Mouse (Mus musculus) heart, embryonic 14.5 days (tissue): Measurements from ENCODE around the gene Tysnd1. TPM values are rescaled to one million over a fixed set of nuclear protein-coding genes. Genes with fewer than 3 reads are reported as not detected.

Source experiments
- ATAC-seq: fragments of 200-750 bp; cut with Nextera tagmentation; 2 replicates; pipeline ENCODE4 v1.8.0; 2017; ENCODE audit warnings: low read depth, moderate TSS enrichment; ENCODE audit not compliant: insufficient number of reproducible peaks, insufficient read depth, low FRiP score
- H3K27ac ChIP-seq, 2 experiments: fragments of 200-500 bp in 1 of 2; fragments of 300-500 bp in 1 of 2; sonication (generic) in 1 of 2; replicated peaks in 1 of 2; 2 replicates each; pipeline ENCODE4 v1.5.1; 2012 to 2014; ENCODE audit warnings: low read depth in 2 of 2, low read length in 2 of 2, control low read depth in 1 of 2, mild to moderate bottlenecking in 1 of 2, mixed read lengths in 1 of 2; ENCODE audit not compliant: control insufficient read depth in 1 of 2, insufficient read depth in 1 of 2
- H3K27me3 ChIP-seq: fragments of 300-500 bp; sonication (generic); 2 replicates; pipeline ENCODE4 v1.6.1; 2014; ENCODE audit warnings: mild to moderate bottlenecking, low read length, control low read depth; ENCODE audit not compliant: control insufficient read depth, insufficient read depth
- H3K36me3 ChIP-seq: fragments of 300-500 bp; sonication (generic); 2 replicates; pipeline ENCODE4 v1.6.1; 2014; ENCODE audit warnings: mild to moderate bottlenecking, control low read depth, low read length, mixed read lengths; ENCODE audit not compliant: control insufficient read depth, insufficient read depth
- H3K4me1 ChIP-seq, 2 experiments: fragments of 200-500 bp in 1 of 2; fragments of 300-500 bp in 1 of 2; sonication (generic) in 1 of 2; 2 replicates each; pipeline ENCODE4 v1.6.1; 2012 to 2014; ENCODE audit warnings: low read length in 2 of 2, control low read depth in 1 of 2, mixed read lengths in 1 of 2; ENCODE audit not compliant: control insufficient read depth in 2 of 2, insufficient read depth in 2 of 2
- H3K4me2 ChIP-seq: fragments of 300-500 bp; sonication (generic); 2 replicates; pipeline ENCODE4 v1.6.1; 2014; ENCODE audit warnings: mild to moderate bottlenecking, low read length
- H3K4me3 ChIP-seq, 2 experiments: fragments of 200-500 bp in 1 of 2; fragments of 300-500 bp in 1 of 2; sonication (generic) in 1 of 2; 2 replicates each; pipeline ENCODE4 v1.5.1; 2012 to 2014; ENCODE audit warnings: low read length in 2 of 2, mild to moderate bottlenecking in 2 of 2, control low read depth in 1 of 2, low read depth in 1 of 2, moderate library complexity in 1 of 2; ENCODE audit not compliant: control insufficient read depth in 1 of 2, insufficient read depth in 1 of 2
- H3K9ac ChIP-seq: fragments of 300-500 bp; sonication (generic); 2 replicates; pipeline ENCODE4 v1.6.1; 2014; ENCODE audit warnings: mild to moderate bottlenecking, low read length
- H3K9me3 ChIP-seq: fragments of 300-500 bp; sonication (generic); 2 replicates; pipeline ENCODE4 v1.6.1; 2016; ENCODE audit warnings: low read length, control low read depth; ENCODE audit not compliant: control insufficient read depth
- WGBS: fragments of 180-500 bp; shearing (Covaris S2); extraction: QIAGEN DNeasy Blood & Tissue Kit; methylation state at CpG from one replicate; pipeline ENCODE4 v1.1.7; 2014; 5-methylcytosine and 5-hydroxymethylcytosine counted together
- polyA plus RNA-seq: library from polyadenylated mRNA; unstranded; fragments of >200 nt; fragmentation: Nextera tagmentation; extraction: Ambion mirVana; gene quantifications from 2 replicates; pipeline ENCODE4 v1.2.1, GENCODE M21; 2014

Gene Tysnd1
- polyA plus RNA-seq, 1 experiment from 2014 or later: 27.5 TPM

- Histone ChIP-seq H3K9ac (no peak overlapping the region), H3K27me3 (no peaks in the 10 kb centered on the region), H3K9me3 (no peaks in the 10 kb centered on the region), H3K4me3 (no peak overlapping the region), H3K36me3 (peaks cover 49% of the 10 kb centered on the region), H3K4me1 (no peaks in the 10 kb centered on the region), H3K27ac (no peak overlapping the region), H3K4me2 (no peak overlapping the region)
- no peak for ATAC-seq
- 93% methylated on average over 3 of the region's 3 CpGs for WGBS
These were observed 40.1 kb upstream of the Tysnd1 start for GRCm38 (mm10) chr10:61655188-61655587.

- H3K27ac ChIP-seq: no peak overlapping the region
- no peaks in the 10 kb centered on the region for H3K9me3 ChIP-seq
- H3K27me3 ChIP-seq: no peaks in the 10 kb centered on the region
- H3K4me1 ChIP-seq: no peaks in the 10 kb centered on the region
- no peak for ATAC-seq
- peaks cover 65% of the 10 kb centered on the region for H3K36me3 ChIP-seq
- H3K4me3 ChIP-seq: no peak overlapping the region
- 88% methylated on average over 18 of the region's 18 CpGs for WGBS
- H3K4me2 ChIP-seq: no peak overlapping the region
- H3K9ac ChIP-seq: no peak overlapping the region
These were observed 38.1 kb upstream of the Tysnd1 start for GRCm38 (mm10) chr10:61656928-61657882.

GRCm38 (mm10) chr10:61657985-61658384, 37.3 kb upstream of the Tysnd1 start:
- Histone ChIP-seq H3K4me1 (no peaks in the 10 kb centered on the region), H3K36me3 (peaks cover 60% of the 10 kb centered on the region), H3K9ac (no peak overlapping the region), H3K9me3 (no peaks in the 10 kb centered on the region), H3K27ac (no peak overlapping the region), H3K4me2 (no peak overlapping the region), H3K4me3 (no peak overlapping the region), H3K27me3 (no peaks in the 10 kb centered on the region)
- WGBS: 26% methylated on average over 4 of the region's 4 CpGs
- ATAC-seq: no peak

- 75% methylated on average over 8 of the region's 8 CpGs for WGBS
- no peak overlapping the region for H3K9ac ChIP-seq
- H3K27ac ChIP-seq: no peak overlapping the region
- H3K4me1 ChIP-seq: no peaks in the 10 kb centered on the region
- H3K36me3 ChIP-seq: peaks cover 60% of the 10 kb centered on the region
- H3K4me3 ChIP-seq: no peak overlapping the region
- H3K4me2 ChIP-seq: no peak overlapping the region
- no peaks in the 10 kb centered on the region for H3K27me3 ChIP-seq
- H3K9me3 ChIP-seq: no peaks in the 10 kb centered on the region
- ATAC-seq: no peak
These were observed 33.4 kb upstream of the Tysnd1 start for GRCm38 (mm10) chr10:61661887-61662286.

- no peak overlapping the region for H3K4me2 ChIP-seq
- WGBS: 57% methylated on average over 10 of the region's 10 CpGs
- H3K4me1 ChIP-seq: no peaks in the 10 kb centered on the region
- no peak for ATAC-seq
- H3K4me3 ChIP-seq: no peak overlapping the region
- H3K27me3 ChIP-seq: no peaks in the 10 kb centered on the region
- no peaks in the 10 kb centered on the region for H3K9me3 ChIP-seq
- H3K27ac ChIP-seq: no peak overlapping the region
- peaks cover 66% of the 10 kb centered on the region for H3K36me3 ChIP-seq
- H3K9ac ChIP-seq: no peak overlapping the region
These were observed 32.8 kb upstream of the Tysnd1 start for GRCm38 (mm10) chr10:61662391-61662988.

GRCm38 (mm10) chr10:61665111-61665510, 30.2 kb upstream of the Tysnd1 start:
- peaks cover 74% of the 10 kb centered on the region for H3K36me3 ChIP-seq
- no peak overlapping the region for H3K4me2 ChIP-seq
- WGBS: 90% methylated on average over 10 of the region's 10 CpGs

GRCm38 (mm10) chr10:61665651-61666050, 29.7 kb upstream of the Tysnd1 start:
- 70% methylated on average over 3 of the region's 3 CpGs for WGBS
- Histone ChIP-seq H3K36me3 (peaks cover 74% of the 10 kb centered on the region), H3K27ac (no peak overlapping the region), H3K4me1 (no peaks in the 10 kb centered on the region), H3K4me2 (no peak overlapping the region), H3K27me3 (no peaks in the 10 kb centered on the region), H3K4me3 (no peak overlapping the region), H3K9me3 (no peaks in the 10 kb centered on the region), H3K9ac (no peak overlapping the region)
- ATAC-seq: no peak

More at GRCm38 (mm10) chr10:61665111-61665510, 30.2 kb upstream of the Tysnd1 start:
- Histone ChIP-seq H3K4me3 (no peak overlapping the region), H3K27me3 (no peaks in the 10 kb centered on the region), H3K9ac (no peak overlapping the region), H3K27ac (no peak overlapping the region), H3K4me1 (no peaks in the 10 kb centered on the region), H3K9me3 (no peaks in the 10 kb centered on the region)
- ATAC-seq: no peak
